Comparison of ENCODE assay signal across 23 mouse cellular contexts in genomic region chr19:43919841-43920240, GRCm38 (mm10). TPM values are rescaled to one million over a fixed set of nuclear protein-coding genes. Genes with fewer than 3 reads are reported as not detected.
A peak's percentile ranks its signal among the peaks of the same experiment; 100 is the strongest.
DNase-seq lines count a peak whose midpoint lies in the region; ATAC-seq and TF ChIP-seq lines count a peak whose summit lies in the region.
"Had no signal": no experiment of that assay in that cellular context is flagged by ENCODE, and none has a peak within 500 bp of the region (broad histone marks: within the 10 kb centered on the region; RNA-seq: fewer than 3 reads in every experiment).

No protein-coding gene starts in this region.

- no peaks in the 10 kb centered on the region; the same call in none of the 2 replicates for H3K79me2 ChIP-seq in heart, adult 2 months (replicated peaks; ENCODE audit: control insufficient read depth, insufficient read depth, low read length)
- H3K79me2 ChIP-seq in macrophage (ENCODE audit: inconsistent target), result peaks cover 35% of the 10 kb centered on the region; the same call in 1 of the 2 replicates

- TF ChIP-seq EP300 in heart, adult 2 months (IDR thresholded peaks at IDR 0.05; ENCODE audit: insufficient read depth, low read depth, low read length), result no peak
- no peak for TF ChIP-seq EP300 in liver, postnatal 0 days (IDR thresholded peaks at IDR 0.05; ENCODE audit: low read depth)

- WGBS in heart, adult 2 months, result 81% methylated on average over 4 of the region's 4 CpGs
- WGBS in liver, postnatal 0 days (ENCODE audit: insufficient replicate concordance), result 68% methylated on average over 4 of the region's 4 CpGs
- WGBS in macrophage (ENCODE audit: missing documents), result 87% methylated on average over 4 of the region's 4 CpGs

- H3K27me3 ChIP-seq in heart, adult 2 months (ENCODE audit: control insufficient read depth, insufficient read depth, low read length), result no peaks in the 10 kb centered on the region
- no peaks in the 10 kb centered on the region for H3K27me3 ChIP-seq in liver, postnatal 0 days (ENCODE audit: insufficient read depth, low read length)
- H3K27me3 ChIP-seq: heart, embryonic 12.5 days had no signal

- H3K4me2 ChIP-seq in liver, postnatal 0 days (ENCODE audit: low read depth, low read length), result 0 out of 2 replicates have a peak overlapping the region, but pooled peaks have one; percentile 48

- no peak overlapping the region for H3K9ac ChIP-seq in heart, adult 2 months (ENCODE audit: low read depth, low read length)
- H3K9ac ChIP-seq in liver, postnatal 0 days (replicated peaks), result no peak overlapping the region
- H3K9ac ChIP-seq: embryonic facial prominence, embryonic 12.5 days; forebrain, postnatal 0 days; hindbrain, embryonic 14.5 days; lung, embryonic 14.5 days had no signal

- no peaks in the 10 kb centered on the region; the same call in 1 of the 2 replicates for H3K36me3 ChIP-seq in heart, adult 2 months (ENCODE audit: control insufficient read depth, insufficient read depth, low read length)
- no peaks in the 10 kb centered on the region for H3K36me3 ChIP-seq in liver, postnatal 0 days (replicated peaks; ENCODE audit: insufficient read depth, low read length)
- H3K36me3 ChIP-seq in macrophage (ENCODE audit: inconsistent target), result peaks cover 4% of the 10 kb centered on the region; the same call in 1 of the 2 replicates
- H3K36me3 ChIP-seq: embryonic facial prominence, embryonic 12.5 days had no signal

- intact Hi-C loops in heart, adult 2 months (cut with DNase I), result loop anchor here (1.0 to 5.0 kb wide), 2 partner anchors 19 to 43 kb away; no protein-coding TSS in a partner anchor

- no peak for ATAC-seq in liver, postnatal 0 days
- ATAC-seq: forebrain, postnatal 0 days; inflammation-experienced regulatory T-cells, adult 6 months had no signal

- H3K27ac ChIP-seq in heart, adult 2 months, result peak overlapping the region; percentile 61; the same call in 1 of the 2 replicates
- peak overlapping the region; percentile 83 for H3K27ac ChIP-seq in liver, postnatal 0 days (ENCODE audit: low read depth)
- peak overlapping the region; percentile 34 for H3K27ac ChIP-seq in macrophage
- H3K27ac ChIP-seq: embryonic facial prominence, embryonic 12.5 days; hindbrain, embryonic 14.5 days; layer of hippocampus, adult 2 months had no signal

- H3K4me1 ChIP-seq in heart, adult 2 months (ENCODE audit: control insufficient read depth, insufficient read depth, low read length), result peaks cover 14% of the 10 kb centered on the region
- H3K4me1 ChIP-seq in liver, postnatal 0 days (ENCODE audit: insufficient read depth), result peaks cover 33% of the 10 kb centered on the region

- TF ChIP-seq POLR2A in heart, adult 2 months (IDR thresholded peaks at IDR 0.05; ENCODE audit: insufficient read depth, low read depth, low read length), result no peak

- DNase-seq in heart, adult 2 months, result no peak
- DNase-seq in heart, adult 9 months (ENCODE audit: low spot score in 2 of 2), result no peak
- no peak for DNase-seq in liver, postnatal 0 days
- no peak for DNase-seq in liver
- peak; percentile 27 for DNase-seq in MEL-GATA-1-ER (ENCODE audit: extremely low read depth, low read depth)
- no peak for DNase-seq in frontal cortex, postnatal 10 days (ENCODE audit: low spot score in 2 of 2)
- no peak for DNase-seq in layer of hippocampus, adult 8-10 months (ENCODE audit: low spot score in 2 of 2)
- DNase-seq: adrenal gland, adult 8-10 months; B cell, adult 2 months; cerebellum, postnatal 14 days; forebrain, postnatal 0 days; gastrocnemius, postnatal 36 days; layer of hippocampus, postnatal 36 days; lung, postnatal 36 days; midbrain, embryonic 14.5 days; right cerebral cortex, postnatal 14 days had no signal

- no peaks in the 10 kb centered on the region; the same call in 1 of the 2 replicates for H3K9me3 ChIP-seq in liver, postnatal 0 days (ENCODE audit: low read length)

- no peak for TF ChIP-seq CTCF in heart, adult 2 months (IDR thresholded peaks at IDR 0.05)
- no peak for TF ChIP-seq CTCF in liver, postnatal 0 days (IDR thresholded peaks at IDR 0.05; ENCODE audit: low read depth)

- H3K4me3 ChIP-seq in heart, adult 2 months, result no peak overlapping the region
- no peak overlapping the region for H3K4me3 ChIP-seq in liver, postnatal 0 days (ENCODE audit: low read depth, low read length)
- no peak overlapping the region for H3K4me3 ChIP-seq in macrophage (ENCODE audit: inconsistent target)
- H3K4me3 ChIP-seq: embryonic facial prominence, embryonic 12.5 days; layer of hippocampus, adult 2 months had no signal

RNA-seq across cellular contexts. Expression of gene Dnmbp, which starts 20.1 kb away (rescaled TPM):
- total RNA-seq in heart, adult 2 months (2021), result 1 to 10 TPM; 8.1 to 9.8 TPM
- polyA plus RNA-seq in heart, adult 2 months (2012; rRNA removed), result 7.1 and 9.6 TPM in 2 replicates
- 4.0 and 4.8 TPM in 2 replicates for polyA plus RNA-seq in liver, postnatal 0 days (2015; fragmentation: Nextera tagmentation; extraction: Ambion mirVana)
- 10 to 100 TPM; 11.2 to 85.0 (median 41.0) TPM for total RNA-seq in macrophage (2018; cell fraction: chromatin; rRNA removed)
- 10 to 100 TPM in 12 of 26 experiments, 1 to 10 TPM in 14; 2.1 to 18.6 (median 9.3) TPM for total RNA-seq in macrophage (2018; cell fraction: cytosol; rRNA removed)
- total RNA-seq in macrophage (2018; cell fraction: nucleus; rRNA removed), result 10 to 100 TPM in 20 of 26 experiments, 1 to 10 TPM in 6; 5.9 to 56.9 (median 19.8) TPM
- 10.0 to 13.6 TPM (median 12.2 TPM) in 3 replicates for polyA plus RNA-seq in macrophage (2018)
- total RNA-seq in layer of hippocampus, adult 8-10 months (2022), result 10 to 100 TPM; 10.8 to 13.3 (median 11.7) TPM
